Mouse (Mus musculus) E14TG2a.4 (cell line): ENCODE measurements at regions not wholly inside any gene's neighbourhood (a gene's known extent, or its start where the extent isn't known, plus 50 kb on each side); places are given as distances from the start of the nearest gene placed in this dataset.

Experiments used
- CTCF ChIP-seq: conservative IDR thresholded peaks from 2 replicates; pipeline ENCODE4 v1.5.1; 2014; ENCODE audit warnings: low read length
- NANOG ChIP-seq: IDR thresholded peaks from 2 replicates; pipeline ENCODE4 v1.6.1; 2014; ENCODE audit warnings: borderline replicate concordance, low read length, mixed read lengths
- POU5F1 ChIP-seq: IDR thresholded peaks from 2 replicates; pipeline ENCODE4 v1.6.1; 2014; ENCODE audit warnings: low read length, borderline replicate concordance

DNA sequence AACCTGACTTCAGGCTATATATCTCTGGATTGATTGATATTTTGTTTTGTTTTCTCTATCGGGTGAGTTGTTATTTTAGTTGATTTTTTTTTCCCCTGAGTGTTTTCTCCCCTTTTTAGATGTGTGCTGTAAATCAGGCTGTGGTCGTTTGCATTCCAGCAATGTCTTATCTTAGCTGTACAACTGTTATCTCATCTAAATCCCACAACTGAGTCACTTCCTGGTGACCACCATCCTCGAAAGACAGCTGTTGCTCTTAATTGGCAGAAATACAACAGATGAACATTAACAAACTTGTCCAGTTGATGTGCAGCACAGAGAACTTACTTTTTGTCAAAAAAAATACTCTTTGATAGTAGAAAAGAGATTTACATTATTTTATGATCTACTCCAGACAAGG is 285.0 kb upstream of the Atp2b1 start:
- TF ChIP-seq CTCF (no peak), NANOG (no peak), POU5F1 (no peak)
